Mouse (Mus musculus) ovary, adult 2 months (tissue): Measurements from ENCODE around the gene Pla2g7. TPM values are rescaled to one million over a fixed set of nuclear protein-coding genes. Genes with fewer than 3 reads are reported as not detected.

ENCODE experiments used
- polyA plus RNA-seq: library from polyadenylated mRNA; depleted of rRNA; stranded (reverse); fragments of >200 nt; gene quantifications from 2 replicates; pipeline ENCODE4 v1.2.3, GENCODE M21; 2012; rRNA removed

Pla2g7 gene
- polyA plus RNA-seq, result 2.7 and 3.8 TPM in 2 replicates

DNA sequence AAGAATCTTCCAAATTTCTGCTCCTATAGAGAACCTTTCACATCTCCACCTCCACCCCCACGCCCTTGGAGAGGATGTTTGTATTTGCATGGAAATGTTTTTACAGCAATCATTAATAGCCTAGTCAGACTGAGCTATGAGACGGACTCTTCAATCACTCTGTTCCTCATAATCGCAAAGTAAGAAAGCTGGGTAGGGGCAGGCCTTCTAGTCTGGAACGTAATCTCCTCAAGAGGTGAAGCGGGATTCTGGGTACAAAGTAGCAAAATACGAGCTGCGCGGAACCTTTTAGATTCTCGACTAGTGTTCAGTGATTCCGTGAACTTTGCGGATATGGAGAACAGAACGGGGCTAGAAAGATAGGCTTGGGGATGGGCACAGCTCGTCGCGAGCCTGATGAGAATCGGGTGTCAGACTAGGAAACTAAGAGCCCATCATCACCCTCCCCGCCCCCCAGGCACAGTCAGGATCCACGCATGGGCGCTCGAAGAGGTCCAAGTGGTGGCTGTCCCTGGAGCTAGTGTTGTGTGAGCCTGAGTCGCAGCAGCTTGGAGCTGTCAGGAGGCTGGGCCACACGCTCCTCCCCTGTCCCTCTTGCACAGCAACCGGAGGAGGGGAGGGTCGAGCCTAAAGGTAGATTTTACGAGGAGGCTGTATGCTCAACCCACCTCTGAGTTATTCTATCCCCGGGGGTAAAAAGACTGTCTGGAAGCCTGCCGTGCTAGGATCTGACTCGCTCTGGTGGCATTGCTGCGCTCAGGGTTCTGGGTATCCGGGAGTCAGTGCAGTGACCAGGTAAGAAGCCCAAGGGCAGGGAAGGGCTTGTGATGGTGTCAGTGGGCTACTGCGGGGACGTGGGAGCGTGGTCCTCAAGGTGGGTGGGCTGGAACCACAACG, at the start of gene Pla2g7:
TSS of gene Pla2g7 (plus strand) at position 107 of the 897 bp plus-strand sequence.

DNA sequence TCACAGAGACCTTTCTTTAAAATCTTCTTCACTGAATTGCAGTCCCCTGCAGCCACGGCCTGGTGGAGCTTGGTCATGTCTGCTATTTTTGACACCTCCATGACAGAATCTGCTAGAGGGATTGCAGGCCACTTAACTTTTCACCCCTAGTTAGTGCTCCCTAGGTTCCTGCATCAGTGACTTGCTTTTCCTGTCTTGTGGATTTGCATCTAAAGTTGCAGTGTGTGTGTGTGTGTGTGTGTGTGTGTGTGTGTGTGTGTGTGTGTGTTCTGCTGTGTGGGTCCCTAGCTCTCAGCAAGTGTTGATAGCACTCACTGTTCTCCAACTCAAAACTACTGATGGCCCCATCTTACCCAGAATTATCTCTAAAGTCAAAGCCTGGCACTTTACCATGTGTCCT, 24.4 kb upstream of the Pla2g7 start, which contains the start of gene Ankrd66:
TSS of gene Ankrd66 (minus strand) at position 101 of the 400 bp plus-strand sequence.

GRCm38 (mm10) chr17:43629496-43630426, 61.9 kb downstream of the Pla2g7 start, which contains the start of gene Tdrd6:
Tdrd6 (minus strand) TSS chr17:43630299.

Other genes starting within 250 kb of the Pla2g7 start
- 18.1 and 23.2 TPM in 2 replicates for gene Adgrf5, start 207.6 kb upstream of the Pla2g7 start, polyA plus RNA-seq
- gene Mep1a, start 65.3 kb upstream of the Pla2g7 start, polyA plus RNA-seq, result 0.08 and 0.10 TPM in 2 replicates
- 1.5 and 1.7 TPM in 2 replicates for gene Ankrd66, start 24.5 kb upstream of the Pla2g7 start, polyA plus RNA-seq
- 0.03 TPM in 1 of 2 replicates, not detected in the other for gene Tdrd6, start 62.2 kb downstream of the Pla2g7 start, polyA plus RNA-seq
- 6.2 and 7.0 TPM in 2 replicates for gene Slc25a27, start 99.1 kb downstream of the Pla2g7 start, polyA plus RNA-seq
- 1.2 and 1.4 TPM in 2 replicates for gene Cyp39a1, start 99.3 kb downstream of the Pla2g7 start, polyA plus RNA-seq
- gene Rcan2, start 233.3 kb downstream of the Pla2g7 start, polyA plus RNA-seq, result 5.7 and 7.7 TPM in 2 replicates